Mouse (Mus musculus) intestine, embryonic 14.5 days (tissue): ENCODE data around the gene Clta. TPM values are rescaled to one million over a fixed set of nuclear protein-coding genes. Genes with fewer than 3 reads are reported as not detected.

Source experiments
- ATAC-seq: fragments of 200-750 bp; cut with Nextera tagmentation; replicated peaks from 2 replicates; pipeline ENCODE4 v1.8.0; 2017; ENCODE audit warnings: low read depth, moderate number of reproducible peaks, moderate TSS enrichment, moderate library complexity; ENCODE audit not compliant: low FRiP score, low TSS enrichment
- DNase-seq: peaks from one replicate; pipeline ENCODE4 v3.0.0-alpha.2; 2018; ENCODE audit warnings: low spot score
- H3K27ac ChIP-seq: fragments of 300-500 bp; sonication (generic); 2 replicates; pipeline ENCODE4 v1.5.1; 2014; ENCODE audit warnings: low read depth, mild to moderate bottlenecking, control low read depth
- H3K27me3 ChIP-seq: fragments of 300-500 bp; sonication (generic); replicated peaks from 2 replicates; pipeline ENCODE4 v1.6.1; 2014; ENCODE audit warnings: low read length, control low read depth; ENCODE audit not compliant: control insufficient read depth, insufficient read depth
- H3K36me3 ChIP-seq: fragments of 300-500 bp; sonication (generic); 2 replicates; pipeline ENCODE4 v1.6.1; 2014; ENCODE audit warnings: low read length, control low read depth; ENCODE audit not compliant: control insufficient read depth, insufficient read depth
- H3K4me1 ChIP-seq: fragments of 300-500 bp; sonication (generic); replicated peaks from 2 replicates; pipeline ENCODE4 v1.6.1; 2014; ENCODE audit warnings: low read length, control low read depth, mixed read lengths; ENCODE audit not compliant: control insufficient read depth, insufficient read depth
- H3K4me2 ChIP-seq: fragments of 300-500 bp; sonication (generic); 2 replicates; pipeline ENCODE4 v1.6.1; 2014; ENCODE audit warnings: low read length
- H3K4me3 ChIP-seq: fragments of 300-500 bp; sonication (generic); 2 replicates; pipeline ENCODE4 v1.5.1; 2014; ENCODE audit warnings: low read depth, low read length, control low read depth, mixed read lengths
- H3K9ac ChIP-seq: fragments of 300-500 bp; sonication (generic); 2 replicates; pipeline ENCODE4 v1.6.1; 2014; ENCODE audit warnings: mild to moderate bottlenecking, low read length
- H3K9me3 ChIP-seq: fragments of 300-500 bp; sonication (generic); 2 replicates; pipeline ENCODE4 v1.6.1; 2016; ENCODE audit warnings: low read length, control low read depth; ENCODE audit not compliant: control insufficient read depth
- WGBS: fragments of 180-500 bp; shearing (Covaris S2); extraction: QIAGEN DNeasy Blood & Tissue Kit; methylation state at CpG from one replicate; pipeline ENCODE4 v1.1.7; 2014; 5-methylcytosine and 5-hydroxymethylcytosine counted together
- polyA plus RNA-seq: library from polyadenylated mRNA; unstranded; fragments of >200 nt; fragmentation: Nextera tagmentation; extraction: Ambion mirVana; gene quantifications from 2 replicates; pipeline ENCODE4 v1.2.1, GENCODE M21; 2014

Clta gene
- polyA plus RNA-seq, 1 experiment from 2014 or later: 240 TPM

DNA sequence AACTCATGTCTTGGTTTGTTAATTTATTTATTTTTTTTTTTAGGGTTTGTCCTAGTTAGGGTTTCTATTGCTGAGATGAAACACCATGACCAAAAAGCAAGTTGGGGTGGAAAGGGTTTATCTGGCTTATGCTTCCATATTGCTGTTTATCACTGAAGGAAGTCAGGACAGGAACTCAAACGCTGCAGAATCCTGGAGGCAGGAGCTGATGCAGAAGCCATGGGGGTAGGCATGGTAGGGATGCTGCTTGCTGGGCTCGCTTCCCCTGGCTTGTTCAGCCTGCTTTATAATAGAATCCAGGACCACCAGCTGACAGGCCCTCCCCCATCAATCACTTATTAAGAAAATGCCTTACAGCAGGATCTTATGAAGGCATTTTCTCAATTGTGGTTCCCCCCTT is 6.6 kb downstream of the Clta start:
- H3K4me1 ChIP-seq: peaks cover 19% of the 10 kb centered on the region
- H3K4me2 ChIP-seq: no peak overlapping the region
- no peak overlapping the region for H3K9ac ChIP-seq
- H3K27me3 ChIP-seq: no peaks in the 10 kb centered on the region
- H3K4me3 ChIP-seq: no peak overlapping the region
- no peak overlapping the region for H3K27ac ChIP-seq
- H3K9me3 ChIP-seq: no peaks in the 10 kb centered on the region
- DNase-seq (no peak), ATAC-seq (no peak)
- peaks cover 8% of the 10 kb centered on the region; the same call in 1 of the 2 replicates for H3K36me3 ChIP-seq
- WGBS: 41% methylated on average over 2 of the region's 2 CpGs

DNA sequence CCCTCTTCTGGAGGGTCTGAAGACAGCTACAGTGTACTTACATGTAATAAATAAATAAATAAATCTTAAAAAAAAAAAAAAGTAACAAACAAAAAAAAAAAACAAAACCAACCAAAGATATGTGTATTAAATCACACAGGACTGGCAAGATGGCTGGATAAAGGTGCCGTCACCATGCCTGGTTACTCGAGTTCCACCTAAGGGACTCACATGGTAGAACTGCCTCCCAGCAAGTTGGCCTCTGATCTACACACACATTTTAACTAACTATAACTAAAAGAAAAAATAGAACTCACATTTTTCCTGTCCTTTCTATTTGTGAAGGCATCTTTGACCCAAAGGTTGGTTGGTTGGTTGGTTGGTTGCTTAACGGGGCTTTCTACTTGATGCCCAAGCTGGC is 7.5 kb downstream of the Clta start:
- 0 out of 2 replicates have a peak overlapping the region, but pooled peaks have one; percentile 27 for H3K27ac ChIP-seq
- WGBS: 80% methylated on average over 3 of the region's 3 CpGs

DNA sequence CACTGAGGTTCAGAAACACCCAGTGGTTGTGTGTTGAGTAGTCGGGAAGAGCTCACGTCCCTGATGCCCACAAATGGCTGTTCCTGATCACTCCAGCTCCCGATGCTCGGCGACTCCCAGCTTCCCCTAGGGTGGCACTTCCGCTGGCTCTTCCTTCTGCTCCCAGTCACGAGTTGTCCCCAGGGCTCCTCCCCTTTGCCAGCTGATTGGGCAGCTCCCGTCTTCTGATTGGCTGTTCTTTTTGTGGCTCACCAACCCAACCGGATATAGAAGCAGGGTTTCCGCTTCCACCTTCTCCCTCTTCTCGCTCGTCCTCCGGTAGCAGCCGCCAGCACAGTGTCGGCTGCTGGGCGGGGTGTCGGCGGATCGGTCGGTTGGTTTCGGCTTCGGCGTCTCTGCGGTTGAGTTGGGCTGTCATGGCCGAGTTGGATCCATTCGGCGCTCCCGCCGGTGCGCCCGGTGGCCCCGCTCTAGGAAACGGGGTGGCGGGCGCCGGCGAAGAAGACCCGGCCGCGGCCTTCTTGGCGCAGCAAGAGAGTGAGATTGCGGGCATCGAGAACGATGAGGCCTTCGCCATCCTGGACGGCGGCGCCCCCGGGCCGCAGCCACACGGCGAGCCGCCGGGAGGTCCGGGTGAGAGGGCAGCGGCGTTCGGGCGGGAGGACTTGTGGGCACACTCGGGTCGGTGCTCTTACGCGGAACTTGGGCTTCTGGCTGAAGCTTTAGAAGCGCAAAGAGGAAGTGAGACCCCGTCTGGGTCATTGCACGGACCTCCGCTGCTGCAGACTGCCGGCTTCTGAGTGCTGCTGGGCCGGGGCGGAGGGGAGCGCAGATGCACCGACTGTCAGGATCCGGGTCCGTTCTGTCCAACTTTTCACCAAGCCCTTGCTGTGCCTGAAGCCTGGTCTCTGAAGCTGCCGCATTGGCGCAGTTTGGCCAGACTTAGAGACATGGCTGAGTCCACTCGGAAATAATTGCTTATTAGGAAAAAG is 8.4 kb downstream of the Clta start:
- ATAC-seq: peak; percentile 97
- WGBS: under 1% methylated on average over 75 of the region's 77 CpGs
- peaks cover 21% of the 10 kb centered on the region for H3K4me1 ChIP-seq

More for the DNA sequence above, 7.5 kb downstream of the Clta start:
- H3K4me3 ChIP-seq: peak overlapping the region; percentile 100
- H3K9ac ChIP-seq: peak overlapping the region; percentile 93
- peaks cover 8% of the 10 kb centered on the region; the same call in 1 of the 2 replicates for H3K36me3 ChIP-seq
- H3K9me3 ChIP-seq: no peaks in the 10 kb centered on the region
- DNase-seq (no peak), ATAC-seq (no peak)
- peaks cover 21% of the 10 kb centered on the region for H3K4me1 ChIP-seq
- no peaks in the 10 kb centered on the region for H3K27me3 ChIP-seq
- peak overlapping the region; percentile 89 for H3K4me2 ChIP-seq

DNA sequence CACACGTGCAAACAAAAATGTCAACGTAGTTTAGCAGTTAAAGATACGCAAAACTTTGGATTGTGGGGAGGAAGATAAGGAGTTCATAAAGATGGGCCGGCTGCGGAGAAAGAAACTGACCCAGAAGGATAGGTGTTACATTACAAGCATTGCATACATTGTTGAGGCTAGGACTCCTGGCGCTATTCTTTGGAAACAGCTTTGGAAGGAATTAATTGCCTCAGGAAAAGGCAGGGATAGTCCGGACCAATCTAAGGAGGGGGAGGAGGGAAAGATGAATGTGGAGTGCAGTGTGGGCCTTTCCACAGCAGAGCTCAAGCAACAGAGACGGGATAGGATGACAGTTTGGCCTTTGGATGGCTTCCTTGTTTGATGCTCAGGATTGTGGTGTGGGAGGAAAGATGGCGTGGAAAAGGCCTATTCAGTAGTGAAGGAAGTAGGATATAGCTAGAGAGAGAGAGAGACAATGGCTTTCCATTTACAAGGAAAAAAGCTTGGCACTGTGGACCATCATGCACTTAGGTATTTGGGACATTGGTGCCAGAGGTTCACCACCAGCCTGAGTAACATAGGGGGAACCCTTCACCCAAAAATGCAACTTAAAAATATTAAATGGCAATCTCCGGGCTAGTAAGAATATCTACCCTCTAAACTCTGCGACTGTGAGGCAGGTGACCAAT is 9.3 kb downstream of the Clta start:
- Histone ChIP-seq H3K9ac (peak overlapping the region; percentile 93), H3K4me1 (peaks cover 21% of the 10 kb centered on the region), H3K4me3 (peak overlapping the region; percentile 100), H3K27ac (no peak overlapping the region; the same call in 1 of the 2 replicates), H3K4me2 (peak overlapping the region; percentile 94), H3K27me3 (no peaks in the 10 kb centered on the region), H3K36me3 (peaks cover 10% of the 10 kb centered on the region; the same call in 1 of the 2 replicates), H3K9me3 (no peaks in the 10 kb centered on the region)
- no peak for ATAC-seq
- 26% methylated on average over 11 of the region's 11 CpGs for WGBS
- DNase-seq: no peak

More for the DNA sequence above, 8.4 kb downstream of the Clta start:
- Histone ChIP-seq H3K36me3 (peaks cover 8% of the 10 kb centered on the region; the same call in 1 of the 2 replicates), H3K4me2 (peak overlapping the region; percentile 94), H3K27ac (peak overlapping the region; percentile 73), H3K27me3 (no peaks in the 10 kb centered on the region), H3K9ac (peak overlapping the region; percentile 93), H3K9me3 (no peaks in the 10 kb centered on the region), H3K4me3 (peak overlapping the region; percentile 100)
- DNase-seq: peak; percentile 92

DNA sequence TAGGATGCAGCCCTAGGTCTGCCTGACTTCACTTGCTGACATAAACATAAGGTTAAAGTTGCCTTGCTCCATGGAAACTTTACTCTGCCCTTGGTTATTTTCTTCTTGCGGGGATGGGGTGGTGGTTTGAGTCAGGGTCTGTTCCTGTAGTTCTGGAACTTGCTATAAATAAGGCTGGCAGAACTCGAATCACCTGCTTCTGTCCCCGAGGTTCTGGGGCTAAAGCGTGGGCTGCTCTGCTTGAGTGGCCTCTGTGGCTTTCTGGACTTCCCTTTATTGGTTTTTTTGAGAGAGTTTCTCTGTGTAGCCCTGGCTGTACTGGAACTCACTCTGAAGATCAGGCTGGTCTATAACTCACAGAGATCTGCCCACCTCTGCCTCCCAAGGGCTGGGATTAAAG is 11.8 kb downstream of the Clta start:
- H3K4me2 ChIP-seq: no peak overlapping the region
- H3K4me3 ChIP-seq: no peak overlapping the region
- peaks cover 21% of the 10 kb centered on the region for H3K4me1 ChIP-seq
- DNase-seq: no peak
- no peaks in the 10 kb centered on the region for H3K9me3 ChIP-seq
- no peak overlapping the region for H3K27ac ChIP-seq
- H3K27me3 ChIP-seq: no peaks in the 10 kb centered on the region
- 78% methylated on average over 4 of the region's 4 CpGs for WGBS
- H3K9ac ChIP-seq: no peak overlapping the region
- H3K36me3 ChIP-seq: peaks cover 36% of the 10 kb centered on the region
- ATAC-seq: no peak

DNA sequence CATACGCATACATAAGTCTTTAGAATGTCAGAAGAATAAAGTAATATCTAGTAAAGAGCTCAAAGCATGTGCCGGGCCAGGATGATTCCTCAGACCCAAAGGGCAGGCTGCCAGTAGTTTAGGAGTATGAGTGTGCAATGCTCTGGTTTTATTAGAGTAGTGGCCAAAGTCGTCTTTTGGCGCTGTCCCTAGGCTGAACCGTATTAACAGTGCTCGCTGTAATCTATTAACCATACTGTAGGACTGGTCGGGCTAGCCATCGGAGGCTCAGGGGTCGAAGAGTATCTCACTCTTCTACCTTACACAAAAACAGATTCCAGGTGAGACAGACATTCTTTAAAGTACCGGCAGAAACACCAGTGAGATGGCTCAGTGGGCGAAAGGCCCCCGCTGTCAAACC is 12.5 kb downstream of the Clta start:
- Histone ChIP-seq H3K36me3 (peaks cover 42% of the 10 kb centered on the region), H3K9me3 (no peaks in the 10 kb centered on the region), H3K9ac (no peak overlapping the region), H3K4me3 (no peak overlapping the region), H3K27me3 (no peaks in the 10 kb centered on the region), H3K4me2 (no peak overlapping the region), H3K27ac (no peak overlapping the region), H3K4me1 (peaks cover 20% of the 10 kb centered on the region)
- ATAC-seq (no peak), DNase-seq (no peak)
- WGBS: 90% methylated on average over 12 of the region's 12 CpGs

DNA sequence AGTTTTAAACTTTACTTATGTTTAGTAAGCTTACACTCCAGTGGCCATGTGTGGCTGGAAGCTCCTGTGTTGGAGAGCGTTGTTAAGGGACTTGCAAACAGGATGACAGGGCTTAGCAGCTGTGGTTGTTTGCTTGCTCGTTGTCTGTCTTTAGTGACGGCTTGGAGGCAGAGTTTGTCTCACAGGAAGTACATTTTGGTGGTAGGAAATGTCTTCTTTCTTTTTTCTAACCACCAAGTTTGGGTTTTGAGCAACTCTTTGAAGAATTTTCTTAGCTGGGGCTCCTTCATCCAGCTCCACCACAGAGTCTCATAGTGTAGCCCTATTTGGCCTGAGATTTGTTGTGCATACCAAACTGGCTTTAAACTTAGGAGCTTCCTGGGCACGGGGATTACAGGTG is 18.1 kb downstream of the Clta start:
- Histone ChIP-seq H3K4me1 (no peaks in the 10 kb centered on the region), H3K36me3 (peaks cover 90% of the 10 kb centered on the region), H3K9me3 (no peaks in the 10 kb centered on the region), H3K27me3 (no peaks in the 10 kb centered on the region), H3K4me3 (no peak overlapping the region), H3K27ac (no peak overlapping the region), H3K9ac (no peak overlapping the region), H3K4me2 (no peak overlapping the region)
- ATAC-seq (no peak), DNase-seq (no peak)
- 83% methylated on average over 4 of the region's 4 CpGs for WGBS

DNA sequence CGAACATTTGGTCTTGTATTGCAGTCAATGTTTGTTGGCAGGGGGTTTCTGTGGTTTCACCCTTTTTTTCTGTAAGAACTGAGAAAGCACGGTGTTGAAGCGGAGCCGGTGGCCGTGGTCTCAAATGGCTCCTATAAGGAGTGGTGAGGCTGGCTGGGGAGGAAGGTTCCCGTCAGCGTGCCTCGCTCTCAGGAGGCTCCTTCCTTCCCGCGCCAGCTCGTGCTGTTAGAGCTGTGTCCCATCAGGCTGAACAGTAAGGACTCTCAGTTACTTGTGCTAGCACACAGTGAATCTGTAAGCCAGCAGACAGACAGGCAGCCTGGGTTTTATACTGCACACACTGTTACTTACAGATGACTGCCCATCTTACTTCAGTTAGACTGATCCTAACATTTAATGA is 18.5 kb downstream of the Clta start:
- H3K9me3 ChIP-seq: no peaks in the 10 kb centered on the region
- no peak overlapping the region for H3K9ac ChIP-seq
- no peaks in the 10 kb centered on the region for H3K27me3 ChIP-seq
- H3K4me2 ChIP-seq: no peak overlapping the region
- WGBS: 91% methylated on average over 11 of the region's 11 CpGs
- no peak overlapping the region for H3K4me3 ChIP-seq
- H3K27ac ChIP-seq: no peak overlapping the region
- DNase-seq (no peak), ATAC-seq (no peak)
- H3K36me3 ChIP-seq: peaks cover 94% of the 10 kb centered on the region
- peaks cover 3% of the 10 kb centered on the region; the same call in 1 of the 2 replicates for H3K4me1 ChIP-seq
